Mouse (Mus musculus): ENCODE data around the gene Tex48. TPM values are rescaled to one million over a fixed set of nuclear protein-coding genes. Genes with fewer than 3 reads are reported as not detected.
A peak's percentile ranks its signal among the peaks of the same experiment; 100 is the strongest.

Gene Tex48
- polyA plus RNA-seq, 1 experiment from 2014 or later: not detected

DNA sequence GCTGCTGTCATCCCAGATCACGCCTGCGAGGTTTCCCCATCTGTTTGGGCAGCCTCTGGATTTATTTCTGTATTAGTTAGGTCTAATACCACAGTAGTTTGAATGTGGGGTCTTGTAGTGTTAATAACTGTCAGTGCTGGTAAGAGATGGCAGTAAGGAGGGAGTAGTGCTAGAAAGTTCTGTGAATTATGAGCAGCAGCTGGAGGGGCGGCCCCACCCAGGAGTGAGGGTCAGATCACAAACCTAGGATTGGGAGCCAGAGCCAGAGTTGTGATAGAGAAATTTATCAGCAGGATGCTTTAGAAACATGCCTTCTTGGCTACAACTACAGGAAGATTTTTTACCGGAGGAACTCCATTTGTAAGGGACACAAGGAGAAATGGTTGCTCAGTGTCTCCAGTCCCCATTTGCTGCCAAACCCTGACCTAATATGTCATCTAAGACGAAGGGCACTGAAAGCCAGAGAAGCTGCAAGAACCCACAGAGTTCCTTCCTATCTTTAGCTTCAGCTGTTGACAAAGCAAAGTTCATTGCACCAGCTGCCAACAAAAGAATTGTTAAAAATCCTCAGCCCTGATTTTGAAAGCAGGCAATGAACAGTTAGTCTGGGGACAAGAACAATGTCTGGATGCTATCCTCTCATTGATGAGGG lies 27.6 kb downstream of the Tex48 start:
- no peaks in the 10 kb centered on the region for H3K27me3 ChIP-seq
- no peak overlapping the region for H3K9ac ChIP-seq
- H3K27ac ChIP-seq: no peak overlapping the region
- no peak for ATAC-seq (ENCODE audit: insufficient number of reproducible peaks, insufficient read depth, low FRiP score, low TSS enrichment, low read depth)
- no peaks in the 10 kb centered on the region for H3K36me3 ChIP-seq
- WGBS: 86% methylated on average over 5 of the region's 5 CpGs
- H3K4me1 ChIP-seq: no peaks in the 10 kb centered on the region
- no peaks in the 10 kb centered on the region for H3K9me3 ChIP-seq
- H3K4me3 ChIP-seq: no peak overlapping the region
- no peak overlapping the region for H3K4me2 ChIP-seq

DNA sequence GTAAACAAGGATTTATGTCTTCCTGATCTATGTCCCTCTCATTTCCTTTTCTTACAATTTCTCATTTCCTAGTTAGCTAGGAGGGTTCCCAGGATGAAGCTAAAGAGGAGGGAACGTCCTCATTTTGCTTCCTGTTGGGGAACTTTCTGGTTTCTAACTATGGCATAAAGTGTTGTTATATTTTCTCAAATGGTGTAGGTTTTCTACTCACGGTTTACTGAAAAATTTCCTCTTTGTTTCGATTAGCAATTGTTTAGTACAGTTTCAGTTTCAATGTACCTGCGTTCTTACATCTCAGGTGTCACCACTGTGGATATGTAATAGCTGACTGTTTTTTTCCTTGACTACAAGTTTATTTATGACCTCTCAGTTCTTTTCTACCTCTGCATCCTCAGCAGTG lies 31.7 kb downstream of the Tex48 start:
- Histone ChIP-seq H3K27me3 (no peaks in the 10 kb centered on the region), H3K9ac (no peak overlapping the region), H3K4me3 (no peak overlapping the region), H3K36me3 (no peaks in the 10 kb centered on the region), H3K9me3 (no peaks in the 10 kb centered on the region), H3K4me1 (no peaks in the 10 kb centered on the region), H3K4me2 (no peak overlapping the region), H3K27ac (no peak overlapping the region)
- no peak for ATAC-seq (ENCODE audit: insufficient number of reproducible peaks, insufficient read depth, low FRiP score, low TSS enrichment, low read depth)
- 76% methylated on average over 4 of the region's 4 CpGs for WGBS

DNA sequence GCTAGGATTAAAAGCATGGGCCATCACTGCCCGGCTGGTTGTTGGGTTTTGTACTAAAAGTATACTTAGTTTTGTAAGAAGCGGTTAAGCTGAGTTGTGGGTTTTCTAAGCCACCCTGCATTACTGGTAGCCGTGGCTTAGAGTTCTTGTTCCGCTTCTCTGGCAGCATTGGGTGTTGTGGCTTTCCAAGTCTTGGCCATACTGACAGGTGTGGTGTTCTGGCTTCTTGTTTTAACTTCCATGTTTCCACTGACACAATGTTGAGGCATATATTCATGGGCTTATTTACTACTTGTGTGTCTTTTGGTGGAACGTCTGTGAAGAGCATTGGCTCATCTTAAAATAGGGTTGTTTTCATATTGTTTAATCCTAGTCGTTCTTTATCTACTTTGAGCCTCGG lies 32.2 kb downstream of the Tex48 start:
- no peaks in the 10 kb centered on the region for H3K9me3 ChIP-seq

DNA sequence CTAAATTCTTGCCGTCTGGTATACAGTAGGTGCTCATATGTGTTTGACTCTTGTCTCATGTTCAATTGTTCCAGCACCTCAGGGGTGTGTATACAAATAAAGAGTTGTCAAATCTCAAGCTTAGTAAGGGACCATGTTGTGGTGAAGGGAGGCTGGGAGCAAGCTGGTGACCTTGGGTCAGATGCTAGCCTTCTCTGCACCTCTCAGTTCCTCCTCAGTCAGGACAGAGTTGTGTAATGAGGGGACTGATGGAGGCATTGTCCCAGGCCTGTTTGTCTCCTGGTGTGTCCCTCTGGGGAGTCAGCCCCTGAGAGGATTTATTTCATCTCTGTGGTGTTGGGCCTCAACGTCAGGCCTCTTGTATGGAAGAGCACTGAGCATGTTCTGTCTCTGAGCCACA lies 36.0 kb downstream of the Tex48 start:
- WGBS: 77% methylated on average over 2 of the region's 2 CpGs

More for the DNA sequence above, 32.2 kb downstream of the Tex48 start:
- H3K27ac ChIP-seq: no peak overlapping the region
- H3K4me2 ChIP-seq: no peak overlapping the region
- no peak overlapping the region for H3K9ac ChIP-seq
- H3K4me3 ChIP-seq: no peak overlapping the region
- WGBS: 84% methylated on average over 7 of the region's 7 CpGs
- no peaks in the 10 kb centered on the region for H3K27me3 ChIP-seq
- H3K36me3 ChIP-seq: no peaks in the 10 kb centered on the region
- no peaks in the 10 kb centered on the region for H3K4me1 ChIP-seq
- ATAC-seq (ENCODE audit: insufficient number of reproducible peaks, insufficient read depth, low FRiP score, low TSS enrichment, low read depth): no peak

DNA sequence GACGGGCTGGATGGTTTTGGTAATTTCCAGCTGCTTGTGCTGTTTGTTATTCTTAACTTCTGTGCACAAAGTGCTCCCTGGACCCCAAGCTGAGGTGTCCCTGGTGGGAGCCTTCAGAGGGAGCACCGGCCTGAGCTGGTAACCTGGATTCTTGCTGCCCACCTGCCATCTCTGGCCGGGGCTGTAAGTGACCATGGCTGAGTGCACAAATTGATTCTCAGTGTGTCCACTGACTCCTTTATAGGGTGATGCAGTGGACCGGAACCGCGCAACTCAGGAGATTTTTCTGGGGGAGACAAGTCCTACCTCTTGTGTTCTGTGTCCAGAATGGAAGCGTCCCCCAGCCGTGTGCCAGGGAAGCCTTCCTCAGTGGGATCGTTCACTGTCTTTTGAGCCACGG lies 37.0 kb downstream of the Tex48 start:
- peaks cover 19% of the 10 kb centered on the region for H3K4me1 ChIP-seq
- H3K4me2 ChIP-seq: no peak overlapping the region
- WGBS: 88% methylated on average over 10 of the region's 10 CpGs
- no peak overlapping the region for H3K27ac ChIP-seq
- no peaks in the 10 kb centered on the region for H3K27me3 ChIP-seq
- H3K4me3 ChIP-seq: no peak overlapping the region
- peaks cover 4% of the 10 kb centered on the region for H3K36me3 ChIP-seq
- ATAC-seq (ENCODE audit: insufficient number of reproducible peaks, insufficient read depth, low FRiP score, low TSS enrichment, low read depth): no peak
- H3K9me3 ChIP-seq: no peaks in the 10 kb centered on the region
- H3K9ac ChIP-seq: no peak overlapping the region

More for the DNA sequence above, 36.0 kb downstream of the Tex48 start:
- Histone ChIP-seq H3K9me3 (no peaks in the 10 kb centered on the region), H3K36me3 (peaks cover 2% of the 10 kb centered on the region; the same call in 1 of the 2 replicates), H3K4me1 (peaks cover 19% of the 10 kb centered on the region), H3K4me3 (no peak overlapping the region), H3K27me3 (no peaks in the 10 kb centered on the region), H3K27ac (no peak overlapping the region), H3K4me2 (no peak overlapping the region), H3K9ac (no peak overlapping the region)
- ATAC-seq (ENCODE audit: insufficient number of reproducible peaks, insufficient read depth, low FRiP score, low TSS enrichment, low read depth): no peak

DNA sequence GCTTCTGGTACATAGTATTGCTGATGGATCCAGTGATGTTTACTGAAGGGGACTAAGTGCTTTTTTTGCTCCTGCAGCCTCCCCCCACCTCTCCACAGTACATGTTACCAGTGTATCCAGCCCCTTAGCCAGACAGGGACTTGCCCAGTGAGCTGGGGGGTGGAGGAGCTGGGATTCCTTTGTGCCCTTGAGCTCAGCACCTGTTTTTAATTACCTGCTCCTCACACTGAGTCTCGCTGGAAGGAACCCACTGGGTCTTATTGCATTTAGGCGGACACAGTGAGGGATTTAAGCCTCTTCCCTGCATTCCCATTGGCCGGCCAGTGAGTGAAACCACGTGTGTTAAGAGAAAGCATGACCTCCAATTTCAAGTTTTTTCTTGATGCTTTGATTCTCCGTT lies 39.6 kb downstream of the Tex48 start:
- peaks cover 13% of the 10 kb centered on the region for H3K36me3 ChIP-seq
- H3K9ac ChIP-seq: no peak overlapping the region
- H3K27ac ChIP-seq: peak overlapping the region; percentile 82
- 3% methylated on average over 5 of the region's 5 CpGs for WGBS
- H3K9me3 ChIP-seq: no peaks in the 10 kb centered on the region
- no peaks in the 10 kb centered on the region for H3K27me3 ChIP-seq
- no peak overlapping the region for H3K4me3 ChIP-seq
- H3K4me1 ChIP-seq: peaks cover 23% of the 10 kb centered on the region
- peak; percentile 54 for ATAC-seq (ENCODE audit: insufficient number of reproducible peaks, insufficient read depth, low FRiP score, low TSS enrichment, low read depth)
- no peak overlapping the region for H3K4me2 ChIP-seq

DNA sequence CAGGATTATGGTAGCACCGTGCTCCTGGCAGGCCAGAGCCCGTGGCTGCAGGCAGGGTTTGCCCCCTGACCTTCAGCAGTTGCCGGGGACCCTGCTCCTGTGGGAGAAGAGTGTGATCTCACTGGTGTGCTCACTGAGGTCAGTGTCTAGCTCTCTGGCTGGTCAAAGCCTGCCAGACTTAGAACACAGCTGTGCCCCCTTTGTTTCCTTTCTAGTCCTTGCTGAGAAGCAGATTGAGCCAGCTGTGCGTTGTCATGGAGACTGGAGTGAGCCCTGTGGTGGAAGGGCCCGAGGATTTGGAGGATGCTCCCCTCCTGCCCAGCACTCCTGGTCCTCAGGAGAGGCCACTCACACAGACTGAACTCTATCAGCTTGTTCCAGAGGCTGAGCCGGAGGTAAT lies 42.1 kb downstream of the Tex48 start:
- no peak overlapping the region for H3K27ac ChIP-seq
- no peaks in the 10 kb centered on the region for H3K27me3 ChIP-seq
- no peak overlapping the region for H3K9ac ChIP-seq
- no peak for ATAC-seq (ENCODE audit: insufficient number of reproducible peaks, insufficient read depth, low FRiP score, low TSS enrichment, low read depth)
- H3K36me3 ChIP-seq: peaks cover 18% of the 10 kb centered on the region
- no peak overlapping the region for H3K4me3 ChIP-seq
- no peaks in the 10 kb centered on the region for H3K9me3 ChIP-seq
- 38% methylated on average over 6 of the region's 6 CpGs for WGBS
- H3K4me2 ChIP-seq: no peak overlapping the region
- H3K4me1 ChIP-seq: peaks cover 23% of the 10 kb centered on the region

DNA sequence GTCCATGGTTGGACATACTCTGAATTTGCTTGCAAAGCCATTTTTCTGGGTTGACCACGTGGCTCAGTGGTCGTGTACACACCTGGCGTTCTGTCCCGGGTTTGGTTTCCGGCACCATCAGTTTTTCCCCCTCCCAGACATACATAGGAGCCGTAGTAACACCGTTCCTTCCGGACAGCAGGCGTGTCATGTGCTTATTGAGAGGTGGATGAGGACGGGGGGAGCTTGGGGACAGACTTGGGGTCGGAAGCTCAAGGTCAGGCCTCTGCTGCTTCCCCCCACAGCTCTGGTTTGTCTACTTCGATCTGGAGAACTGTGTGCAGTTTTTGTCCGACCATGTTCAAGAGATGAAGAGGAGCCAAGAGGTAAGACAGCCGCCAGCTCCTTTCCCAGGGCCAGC lies 42.6 kb downstream of the Tex48 start:
- Histone ChIP-seq H3K27me3 (no peaks in the 10 kb centered on the region), H3K27ac (no peak overlapping the region), H3K9me3 (no peaks in the 10 kb centered on the region), H3K36me3 (peaks cover 18% of the 10 kb centered on the region), H3K4me1 (peaks cover 23% of the 10 kb centered on the region), H3K4me3 (no peak overlapping the region), H3K4me2 (no peak overlapping the region), H3K9ac (no peak overlapping the region)
- 80% methylated on average over 14 of the region's 14 CpGs for WGBS
- no peak for ATAC-seq (ENCODE audit: insufficient number of reproducible peaks, insufficient read depth, low FRiP score, low TSS enrichment, low read depth)

DNA sequence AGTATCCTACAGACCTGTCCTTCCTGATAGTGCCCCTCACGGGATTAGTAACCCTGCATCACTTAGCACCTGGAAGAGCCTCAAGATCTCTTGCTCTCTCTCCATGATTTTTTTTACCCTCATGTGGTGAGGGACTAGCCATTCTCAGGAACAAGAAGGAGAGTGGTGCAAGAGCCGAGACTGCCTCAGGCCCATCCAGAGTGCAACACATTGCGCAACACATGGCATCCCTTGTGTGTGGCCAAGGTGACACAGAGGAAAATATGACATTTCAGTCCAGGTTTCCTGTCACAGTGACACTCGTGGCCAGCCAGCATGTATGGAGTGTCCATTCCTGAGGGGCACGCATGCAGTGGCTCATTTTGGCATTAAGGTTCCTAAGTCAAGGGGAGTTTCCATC lies 49.6 kb downstream of the Tex48 start:
- peaks cover 37% of the 10 kb centered on the region for H3K36me3 ChIP-seq
- H3K4me3 ChIP-seq: no peak overlapping the region
- 90% methylated on average over 5 of the region's 5 CpGs for WGBS
- H3K4me2 ChIP-seq: no peak overlapping the region
- ATAC-seq (ENCODE audit: insufficient number of reproducible peaks, insufficient read depth, low FRiP score, low TSS enrichment, low read depth): 0 out of 2 replicates have a peak, but pooled peaks have one; percentile 15
- no peaks in the 10 kb centered on the region for H3K27me3 ChIP-seq
- no peak overlapping the region for H3K27ac ChIP-seq
- no peaks in the 10 kb centered on the region for H3K9me3 ChIP-seq
- H3K9ac ChIP-seq: no peak overlapping the region
- H3K4me1 ChIP-seq: peaks cover 23% of the 10 kb centered on the region

DNA sequence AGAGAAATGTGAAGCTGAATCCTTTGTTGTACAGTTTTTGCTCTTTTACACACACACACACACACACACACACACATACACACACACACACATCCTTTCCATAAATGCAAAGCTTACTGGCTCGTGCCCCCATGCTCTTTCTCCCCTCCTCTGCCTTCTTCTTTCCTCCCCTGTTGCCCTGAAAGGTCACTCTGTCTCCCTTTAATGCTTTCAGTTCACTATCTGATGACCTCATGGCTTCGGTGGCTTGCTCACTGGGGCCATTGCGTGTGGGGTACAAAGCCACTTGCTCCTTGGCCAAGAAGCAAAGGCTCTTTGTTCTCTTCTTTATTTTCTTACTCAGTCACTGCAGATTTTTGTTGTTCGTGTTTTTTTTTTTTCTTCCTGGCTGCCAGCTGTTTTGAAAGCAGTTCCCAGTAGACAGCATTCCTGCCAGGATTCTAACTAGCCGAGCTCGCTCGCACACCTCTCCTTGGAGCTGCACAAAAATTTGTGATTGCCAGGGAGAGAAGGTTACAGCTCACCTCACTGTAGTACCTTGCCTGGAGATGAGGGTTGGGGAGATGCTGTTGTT lies 51.9 kb downstream of the Tex48 start:
- ATAC-seq (ENCODE audit: insufficient number of reproducible peaks, insufficient read depth, low FRiP score, low TSS enrichment, low read depth): no peak
- Histone ChIP-seq H3K27ac (peak overlapping the region; percentile 76), H3K4me2 (no peak overlapping the region), H3K36me3 (peaks cover 47% of the 10 kb centered on the region), H3K27me3 (no peaks in the 10 kb centered on the region), H3K9ac (no peak overlapping the region), H3K4me3 (no peak overlapping the region), H3K4me1 (peaks cover 23% of the 10 kb centered on the region), H3K9me3 (no peaks in the 10 kb centered on the region)
- WGBS: 27% methylated on average over 7 of the region's 7 CpGs

DNA sequence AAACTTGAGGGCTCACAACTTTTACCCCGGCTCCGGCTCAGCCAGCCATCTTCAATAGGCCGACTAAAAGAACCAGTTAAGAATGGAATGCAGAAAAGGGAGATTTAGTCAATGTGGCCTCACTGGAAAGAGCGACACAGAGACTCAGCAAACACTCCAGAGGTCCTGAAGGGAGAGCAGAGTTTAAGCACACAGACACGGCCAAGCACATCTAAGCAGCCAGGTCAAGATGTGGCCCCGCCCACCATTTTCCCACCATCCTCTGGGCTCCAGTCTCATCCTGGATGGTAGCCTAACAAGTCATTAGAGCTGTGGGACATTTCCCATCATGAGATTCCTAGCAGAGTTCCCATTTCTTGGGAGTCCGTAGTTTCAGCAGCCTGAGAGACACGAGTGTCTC lies 52.9 kb downstream of the Tex48 start:
- peaks cover 50% of the 10 kb centered on the region for H3K36me3 ChIP-seq

DNA sequence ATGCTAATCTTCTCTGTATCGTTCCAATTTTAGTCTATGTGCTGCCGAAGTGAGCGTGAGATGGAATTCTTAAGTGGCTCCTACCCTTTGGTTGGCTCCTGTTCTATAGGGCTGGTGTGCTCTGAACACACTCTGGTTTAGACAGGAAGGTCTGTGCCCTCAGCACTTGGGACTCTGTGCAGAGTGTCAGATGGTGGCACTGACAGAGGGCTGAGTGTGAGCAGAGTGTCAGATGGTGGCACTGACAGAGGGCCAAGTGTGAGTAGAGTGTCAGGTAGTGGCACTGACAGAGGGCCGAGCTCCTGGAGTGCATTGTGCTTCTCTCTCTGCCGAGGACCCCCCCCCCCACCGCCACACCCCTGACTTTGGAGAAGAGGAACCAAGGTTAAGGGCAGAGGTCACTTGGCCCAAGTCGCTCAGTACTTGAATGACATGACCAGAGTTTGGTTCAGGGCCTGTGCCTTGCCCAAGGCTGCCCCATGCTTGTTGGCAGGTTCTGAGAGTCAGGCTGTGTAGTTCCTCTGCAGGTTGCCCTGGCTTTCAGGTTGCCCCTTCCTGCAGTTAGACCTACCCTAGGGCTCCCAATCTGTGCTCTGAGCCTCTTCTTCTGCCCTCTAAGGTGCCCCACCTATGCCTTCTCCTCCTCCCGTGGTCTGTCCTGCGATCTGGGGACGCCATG lies 54.4 kb downstream of the Tex48 start:
- Histone ChIP-seq H3K27me3 (no peaks in the 10 kb centered on the region), H3K9ac (no peak overlapping the region), H3K36me3 (peaks cover 43% of the 10 kb centered on the region), H3K4me2 (no peak overlapping the region), H3K4me1 (peaks cover 23% of the 10 kb centered on the region), H3K27ac (no peak overlapping the region), H3K9me3 (no peaks in the 10 kb centered on the region), H3K4me3 (no peak overlapping the region)
- WGBS: 87% methylated on average over 10 of the region's 10 CpGs
- no peak for ATAC-seq (ENCODE audit: insufficient number of reproducible peaks, insufficient read depth, low FRiP score, low TSS enrichment, low read depth)

More for the DNA sequence above, 52.9 kb downstream of the Tex48 start:
- WGBS: 84% methylated on average over 8 of the region's 8 CpGs
- Histone ChIP-seq H3K4me3 (no peak overlapping the region), H3K4me2 (no peak overlapping the region), H3K9me3 (no peaks in the 10 kb centered on the region), H3K4me1 (peaks cover 23% of the 10 kb centered on the region), H3K27ac (peak overlapping the region; percentile 76; the same call in 1 of the 2 replicates), H3K27me3 (no peaks in the 10 kb centered on the region), H3K9ac (no peak overlapping the region)
- no peak for ATAC-seq (ENCODE audit: insufficient number of reproducible peaks, insufficient read depth, low FRiP score, low TSS enrichment, low read depth)
